ENCODE assay signal across 14 mouse cellular contexts in genomic region chr17:48287276-48287675, GRCm38 (mm10). TPM values are rescaled to one million over a fixed set of nuclear protein-coding genes. Genes with fewer than 3 reads are reported as not detected.
A peak's percentile ranks its signal among the peaks of the same experiment; 100 is the strongest.
DNase-seq lines count a peak whose midpoint lies in the region; ATAC-seq and TF ChIP-seq lines count a peak whose summit lies in the region.
"Had no signal": no experiment of that assay in that cellular context is flagged by ENCODE, and none has a peak within 500 bp of the region (broad histone marks: within the 10 kb centered on the region; RNA-seq: fewer than 3 reads in every experiment).

No protein-coding gene starts in this region.

- H3K4me2 ChIP-seq in liver, postnatal 0 days (ENCODE audit: low read depth, low read length) = no peak overlapping the region
- H3K4me2 ChIP-seq: embryonic facial prominence, embryonic 12.5 days; lung, embryonic 15.5 days had no signal

- H3K9ac ChIP-seq in liver, postnatal 0 days (replicated peaks) = no peak overlapping the region
- H3K9ac ChIP-seq: embryonic facial prominence, embryonic 12.5 days; lung, embryonic 15.5 days had no signal

- H3K27ac ChIP-seq in layer of hippocampus, adult 2 months = no peak overlapping the region
- H3K27ac ChIP-seq in liver, postnatal 0 days (ENCODE audit: low read depth) = no peak overlapping the region
- H3K27ac ChIP-seq: embryonic facial prominence, embryonic 12.5 days; lung, embryonic 15.5 days had no signal

- no peak for ATAC-seq in liver, postnatal 0 days

- DNase-seq in layer of hippocampus, adult 2 months (ENCODE audit: low spot score in 2 of 2) = no peak
- no peak for DNase-seq in layer of hippocampus, adult 11-12 months (ENCODE audit: low spot score)
- DNase-seq in 3T3-L1 (ENCODE audit: low read depth, low spot score) = peak; percentile 33
- DNase-seq in 416B (ENCODE audit: low read depth) = peak; percentile 49
- peak; percentile 53 for DNase-seq in liver, postnatal 0 days
- no peak for DNase-seq in left cerebral cortex, adult 18-20 months (ENCODE audit: low spot score in 2 of 2)
- DNase-seq in gastrocnemius, postnatal 10 days = no peak
- DNase-seq: kidney, adult 18-20 months; right cerebral cortex, adult 18-20 months had no signal

- no peaks in the 10 kb centered on the region for H3K27me3 ChIP-seq in liver, postnatal 0 days (ENCODE audit: insufficient read depth, low read length)
- H3K27me3 ChIP-seq: embryonic facial prominence, embryonic 12.5 days; lung, embryonic 15.5 days had no signal

- no peak overlapping the region for H3K4me3 ChIP-seq in layer of hippocampus, adult 2 months
- H3K4me3 ChIP-seq in liver, postnatal 0 days (ENCODE audit: low read depth, low read length) = no peak overlapping the region
- H3K4me3 ChIP-seq: embryonic facial prominence, embryonic 12.5 days; lung, embryonic 15.5 days; myocyte had no signal

- 55% methylated on average over 2 of the region's 2 CpGs for WGBS in liver, postnatal 0 days (ENCODE audit: insufficient replicate concordance)

- no peaks in the 10 kb centered on the region for H3K9me3 ChIP-seq in liver, postnatal 0 days (ENCODE audit: low read length)
- H3K9me3 ChIP-seq: embryonic facial prominence, embryonic 12.5 days; lung, embryonic 15.5 days had no signal

- TF ChIP-seq EP300 in liver, postnatal 0 days (IDR thresholded peaks at IDR 0.05; ENCODE audit: low read depth) = no peak

- H3K36me3 ChIP-seq in liver, postnatal 0 days (replicated peaks; ENCODE audit: insufficient read depth, low read length) = no peaks in the 10 kb centered on the region
- H3K36me3 ChIP-seq: embryonic facial prominence, embryonic 12.5 days; lung, embryonic 15.5 days had no signal

- H3K4me1 ChIP-seq in liver, postnatal 0 days (ENCODE audit: insufficient read depth) = 0 out of 2 replicates have a peak, but pooled peaks cover 2% of the 10 kb centered on the region
- H3K4me1 ChIP-seq: lung, embryonic 15.5 days had no signal

- peak; percentile 48 for TF ChIP-seq CTCF in layer of hippocampus, adult 2 months (conservative IDR thresholded peaks at IDR 0.05)
- TF ChIP-seq CTCF in liver, postnatal 0 days (IDR thresholded peaks at IDR 0.05; ENCODE audit: low read depth) = peak; percentile 60

RNA-seq across cellular contexts. Expression of gene Treml2, which starts 12.0 kb away (rescaled TPM):
- under 1 TPM; 0.25 to 0.36 TPM for total RNA-seq in layer of hippocampus, adult 2 months (2021)
- polyA plus RNA-seq in liver, postnatal 0 days (2015; fragmentation: Nextera tagmentation; extraction: Ambion mirVana) = 2.0 and 2.7 TPM in 2 replicates
- under 1 TPM; 0.52 to 0.63 TPM for total RNA-seq in left cerebral cortex, adult 18-20 months (2021)
- under 1 TPM in 1 of 2 experiments, not detected in 1; 0.18 TPM for total RNA-seq in gastrocnemius, postnatal 10 days (2021)
- polyA plus RNA-seq: myocyte; testis, adult 2 months had no signal

RNA-seq across cellular contexts. Expression of gene Treml4, which starts 23.2 kb away (rescaled TPM):
- not detected for total RNA-seq in layer of hippocampus, adult 2 months (2021)
- polyA plus RNA-seq in liver, postnatal 0 days (2015; fragmentation: Nextera tagmentation; extraction: Ambion mirVana) = 7.9 and 9.2 TPM in 2 replicates
- total RNA-seq in left cerebral cortex, adult 18-20 months (2021) = under 1 TPM in 1 of 2 experiments, not detected in 1; 0.72 TPM
- total RNA-seq in gastrocnemius, postnatal 10 days (2021) = under 1 TPM in 1 of 2 experiments, not detected in 1; 0.36 TPM
- polyA plus RNA-seq: myocyte had no signal

RNA-seq across cellular contexts. Expression of gene B430306N03Rik, which starts 28.7 kb away (rescaled TPM):
- not detected for total RNA-seq in layer of hippocampus, adult 2 months (2021)
- 4.7 and 5.1 TPM in 2 replicates for polyA plus RNA-seq in liver, postnatal 0 days (2015; fragmentation: Nextera tagmentation; extraction: Ambion mirVana)
- total RNA-seq in left cerebral cortex, adult 18-20 months (2021) = under 1 TPM; 0.09 to 0.12 TPM
- total RNA-seq in gastrocnemius, postnatal 10 days (2021) = under 1 TPM; 0.05 to 0.34 TPM
- polyA plus RNA-seq: myocyte had no signal

RNA-seq across cellular contexts. Expression of gene Trem3, which starts 39.7 kb away (rescaled TPM):
- total RNA-seq in layer of hippocampus, adult 2 months (2021) = not detected
- 12.2 and 14.3 TPM in 2 replicates for polyA plus RNA-seq in liver, postnatal 0 days (2015; fragmentation: Nextera tagmentation; extraction: Ambion mirVana)
- not detected for total RNA-seq in left cerebral cortex, adult 18-20 months (2021)
- total RNA-seq in gastrocnemius, postnatal 10 days (2021) = under 1 TPM in 1 of 2 experiments, not detected in 1; 0.27 TPM
- polyA plus RNA-seq: embryonic facial prominence, embryonic 12.5 days; heart, embryonic 16.5 days; testis, adult 2 months had no signal

RNA-seq across cellular contexts. Expression of gene Trem1, which starts 54.7 kb away (rescaled TPM):
- total RNA-seq in layer of hippocampus, adult 2 months (2021) = not detected
- 1.6 and 2.1 TPM in 2 replicates for polyA plus RNA-seq in liver, postnatal 0 days (2015; fragmentation: Nextera tagmentation; extraction: Ambion mirVana)
- total RNA-seq in left cerebral cortex, adult 18-20 months (2021) = not detected
- total RNA-seq in gastrocnemius, postnatal 10 days (2021) = under 1 TPM in 1 of 2 experiments, not detected in 1; 0.11 TPM
- polyA plus RNA-seq: myocyte had no signal

Comparison
In these comparisons a context has a peak if more than half of its experiments do, and no peak if none do; other contexts are left out.
1. DNase-seq: peak in 3T3-L1 (single experiment), 416B (single experiment) and liver, postnatal 0 days (single experiment); none in layer of hippocampus, adult 2 months (0 of 2), layer of hippocampus, adult 11-12 months (single experiment), left cerebral cortex, adult 18-20 months (0 of 2) and gastrocnemius, postnatal 10 days (single experiment).